Mouse (Mus musculus) layer of hippocampus, adult 9-11 months (tissue): ENCODE measurements around the gene C130060K24Rik.

Source experiments
- DNase-seq: peaks from one replicate; pipeline ENCODE4 v3.0.0; 2022

The C130060K24Rik gene

DNA sequence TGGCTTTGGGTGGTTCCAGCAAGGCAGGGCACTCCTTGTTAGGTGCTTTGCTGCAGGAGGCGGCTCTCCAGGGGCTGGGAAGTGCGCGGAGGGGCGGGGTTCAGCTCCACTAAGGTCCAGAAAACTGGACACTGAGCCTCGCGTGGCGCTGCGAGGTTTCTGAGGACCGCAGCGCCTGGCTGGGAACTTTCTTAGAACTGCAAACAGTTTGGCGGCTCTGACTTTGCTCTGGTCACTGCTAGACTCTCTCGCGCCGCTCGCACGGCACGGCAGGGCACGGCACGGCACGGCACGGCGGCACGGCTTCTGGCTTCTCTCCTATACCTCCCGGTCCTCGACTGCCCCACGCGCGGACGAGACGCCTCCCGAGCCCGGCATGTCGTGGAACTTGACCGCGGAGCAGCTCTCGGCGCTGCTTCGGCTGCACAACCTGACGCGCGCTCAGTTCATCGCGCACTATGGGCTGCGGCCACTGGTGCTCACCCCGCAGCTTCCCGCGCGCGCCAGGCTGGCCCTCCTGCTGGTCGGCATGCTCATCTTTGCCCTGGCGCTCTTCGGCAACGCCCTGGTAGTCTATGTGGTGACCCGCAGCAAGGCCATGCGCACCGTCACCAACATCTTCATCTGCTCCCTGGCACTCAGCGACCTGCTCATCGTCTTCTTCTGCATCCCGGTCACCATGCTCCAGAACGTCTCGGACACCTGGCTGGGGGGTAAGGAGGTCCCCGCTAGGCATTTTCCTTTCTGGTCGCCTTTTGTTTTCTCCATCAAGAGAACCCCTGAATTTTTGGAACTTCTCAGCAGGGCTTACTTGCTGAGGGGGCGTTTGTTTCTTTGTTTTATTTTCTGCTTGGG, at the start of gene C130060K24Rik:
Gene C130060K24Rik, plus strand, starts transcription at position 188 of the 855 bp plus-strand sequence.
- no peak for DNase-seq

DNA sequence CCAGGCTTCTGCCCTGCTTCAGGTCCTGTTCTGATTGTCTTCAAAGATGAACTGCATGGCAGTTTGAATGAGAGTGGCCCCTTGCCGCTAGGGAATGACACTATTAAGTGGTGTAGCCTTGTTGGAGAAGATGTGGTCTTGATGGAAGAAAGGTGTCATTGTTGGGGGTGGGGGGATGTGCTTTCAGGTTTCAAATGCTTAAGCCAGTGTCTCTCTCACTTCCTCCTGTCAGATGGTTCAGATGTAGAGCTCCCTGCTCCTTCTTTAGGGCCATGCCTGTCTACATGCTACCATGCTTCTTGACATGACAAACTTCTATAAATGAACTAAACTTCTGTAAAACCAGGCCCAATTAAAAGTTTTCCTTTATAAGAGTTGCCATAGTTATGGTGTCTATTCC, 46.7 kb upstream of the C130060K24Rik start:
- no peak for DNase-seq

- no peak for DNase-seq
These were observed 41.5 kb upstream of the C130060K24Rik start for GRCm38 (mm10) chr6:65339391-65339790.

- no peak for DNase-seq
These were observed 39.5 kb upstream of the C130060K24Rik start for GRCm38 (mm10) chr6:65341360-65341759.

- no peak for DNase-seq
These were observed 33.2 kb upstream of the C130060K24Rik start for GRCm38 (mm10) chr6:65347736-65348135.

GRCm38 (mm10) chr6:65348255-65348654, 32.6 kb upstream of the C130060K24Rik start:
- DNase-seq: no peak

DNA sequence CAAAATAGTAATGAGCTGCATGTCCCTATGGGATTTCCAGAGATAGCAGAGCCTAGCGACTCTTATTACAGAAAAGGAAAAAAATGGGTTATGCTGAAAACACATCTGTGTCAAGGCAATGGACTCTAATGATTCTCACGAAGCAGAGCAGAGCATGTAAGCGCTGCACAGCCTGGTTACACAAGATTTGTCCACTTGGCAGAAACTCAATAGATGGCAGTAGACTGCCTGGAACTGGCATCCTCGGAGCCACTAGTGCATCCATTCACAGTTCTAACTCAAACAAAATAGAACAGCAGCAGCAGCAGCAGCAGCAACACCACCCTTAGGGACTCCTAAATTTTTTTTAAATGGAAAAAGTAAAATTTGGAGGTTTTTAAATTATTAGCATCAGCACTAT, 29.3 kb upstream of the C130060K24Rik start:
- DNase-seq: no peak

DNA sequence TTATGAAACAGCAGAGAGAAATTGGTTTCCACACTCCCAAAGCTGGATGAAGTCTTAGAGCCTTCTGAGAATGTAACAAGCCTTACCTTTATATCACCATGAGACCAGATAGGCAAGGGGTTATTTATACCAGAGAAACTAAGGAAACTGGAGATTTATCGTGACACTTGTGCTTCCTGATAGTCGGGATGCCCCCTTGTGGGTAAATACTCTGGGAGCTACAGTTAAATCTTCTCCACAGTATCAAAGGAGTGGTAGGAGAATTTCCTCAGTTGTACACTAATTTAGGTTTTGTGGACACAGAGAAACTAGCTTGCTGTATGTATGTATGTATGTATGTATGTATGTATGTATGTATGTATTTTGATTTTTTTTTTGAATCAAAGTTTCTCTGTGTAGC, 5.0 kb upstream of the C130060K24Rik start:
- DNase-seq: no peak

DNA sequence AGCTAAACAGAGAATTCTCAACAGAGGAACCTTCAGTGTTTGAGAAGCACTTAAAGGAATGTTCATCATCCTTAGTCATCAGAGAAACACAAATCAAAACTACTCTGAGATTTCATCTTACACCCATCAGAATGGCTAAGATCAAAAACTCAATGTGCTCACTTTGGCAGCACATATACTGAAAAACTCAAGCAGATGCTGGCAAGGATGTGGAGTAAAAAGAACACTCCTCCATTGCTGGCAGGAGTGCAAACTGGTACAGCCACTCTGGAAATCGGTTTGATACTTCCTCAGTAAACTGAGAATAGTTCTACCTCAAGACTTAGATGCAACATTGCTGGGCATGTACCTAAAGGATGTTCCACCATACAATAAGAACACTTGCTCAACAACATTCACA, 41.0 kb downstream of the C130060K24Rik start:
- DNase-seq: peak; percentile 3

- no peak for DNase-seq
These were observed 46.2 kb downstream of the C130060K24Rik start for GRCm38 (mm10) chr6:65427065-65427464.

DNA sequence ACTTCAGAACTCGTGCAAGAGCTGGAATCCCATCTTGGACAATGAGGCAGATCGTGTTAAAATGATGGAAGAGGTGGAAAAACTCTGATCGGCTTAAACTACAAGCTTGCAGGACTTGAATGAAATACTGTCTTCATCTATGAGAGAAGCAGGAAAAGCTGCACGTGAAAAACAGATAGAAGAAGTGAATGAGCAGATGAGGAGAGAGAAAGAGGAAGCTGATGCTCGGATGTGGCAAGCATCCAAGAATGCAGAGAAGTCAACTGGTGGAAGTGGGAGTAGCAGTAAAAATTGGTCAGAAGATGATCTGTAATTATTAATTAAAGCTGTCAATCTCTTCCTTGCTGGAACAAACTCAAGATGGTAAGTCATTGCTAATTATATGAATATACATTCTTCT, 52.3 kb downstream of the C130060K24Rik start:
- DNase-seq: no peak

- peak; percentile 11 for DNase-seq
These were observed 72.6 kb downstream of the C130060K24Rik start for GRCm38 (mm10) chr6:65453465-65453864.

- DNase-seq: no peak
These were observed 84.4 kb downstream of the C130060K24Rik start for GRCm38 (mm10) chr6:65465294-65465693.

DNA sequence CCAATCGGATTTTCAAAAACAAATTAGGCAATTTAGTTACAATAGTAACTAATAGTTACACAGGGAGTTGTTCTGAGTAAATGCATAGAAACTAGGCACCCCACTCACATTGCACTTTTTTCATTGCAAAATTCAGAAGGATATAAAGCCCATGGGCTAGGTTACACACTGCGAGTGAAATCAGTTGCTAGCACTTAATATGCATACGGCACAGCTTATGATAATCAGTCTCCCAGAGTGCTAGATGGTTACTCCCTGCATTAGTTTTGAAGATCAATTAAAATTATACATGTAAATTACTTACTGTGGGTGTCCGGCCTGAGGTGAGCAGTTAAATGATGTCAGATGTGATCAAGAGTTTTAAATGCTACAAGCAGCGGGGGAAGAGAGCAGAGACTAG, 89.4 kb downstream of the C130060K24Rik start:
- DNase-seq: no peak

- DNase-seq: no peak
These were observed 91.5 kb downstream of the C130060K24Rik start for GRCm38 (mm10) chr6:65472455-65472854.

- no peak for DNase-seq
These were observed 117.9 kb downstream of the C130060K24Rik start for GRCm38 (mm10) chr6:65498786-65499185.
